Mouse (Mus musculus) forebrain, embryonic 13.5 days (tissue): Measurements from ENCODE around the gene Tmem210. TPM values are rescaled to one million over a fixed set of nuclear protein-coding genes. Genes with fewer than 3 reads are reported as not detected.
A peak's percentile ranks its signal among the peaks of the same experiment; 100 is the strongest.

Source experiments
- ATAC-seq: fragments of 200-750 bp; cut with Nextera tagmentation; 2 replicates; pipeline ENCODE4 v1.8.0; 2017
- H3K27ac ChIP-seq: fragments of 300-500 bp; sonication (generic); 2 replicates; pipeline ENCODE4 v1.5.1; 2015; ENCODE audit warnings: inconsistent platforms, mild to moderate bottlenecking, moderate library complexity
- H3K27me3 ChIP-seq: fragments of 300-500 bp; sonication (generic); 2 replicates; pipeline ENCODE4 v1.6.1; 2015; ENCODE audit warnings: mild to moderate bottlenecking, inconsistent platforms
- H3K36me3 ChIP-seq: fragments of 300-500 bp; sonication (generic); 2 replicates; pipeline ENCODE4 v1.6.1; 2015; ENCODE audit warnings: mild to moderate bottlenecking, inconsistent platforms; ENCODE audit not compliant: poor library complexity, severe bottlenecking
- H3K4me1 ChIP-seq: fragments of 300-500 bp; sonication (generic); 2 replicates; pipeline ENCODE4 v1.6.1; 2015; ENCODE audit warnings: inconsistent platforms
- H3K4me2 ChIP-seq: fragments of 300-500 bp; sonication (generic); 2 replicates; pipeline ENCODE4 v1.6.1; 2015; ENCODE audit warnings: inconsistent platforms, mild to moderate bottlenecking, moderate library complexity
- H3K4me3 ChIP-seq: fragments of 300-500 bp; sonication (generic); 2 replicates; pipeline ENCODE4 v1.5.1; 2015; ENCODE audit warnings: mild to moderate bottlenecking, inconsistent platforms
- H3K9ac ChIP-seq: fragments of 300-500 bp; sonication (generic); 2 replicates; pipeline ENCODE4 v1.6.1; 2015; ENCODE audit warnings: mild to moderate bottlenecking, inconsistent platforms
- H3K9me3 ChIP-seq: fragments of 300-500 bp; sonication (generic); replicated peaks from 2 replicates; pipeline ENCODE4 v1.6.1; 2016; ENCODE audit warnings: inconsistent platforms
- WGBS: fragments of 180-500 bp; shearing (Covaris S2); methylation state at CpG from one replicate; pipeline ENCODE4 v1.1.7; 2015; 5-methylcytosine and 5-hydroxymethylcytosine counted together
- polyA plus RNA-seq: library from polyadenylated mRNA; unstranded; fragments of >200 nt; fragmentation: Nextera tagmentation; extraction: Ambion mirVana; gene quantifications from 2 replicates; pipeline ENCODE4 v1.2.1, GENCODE M21; 2015

The Tmem210 gene
- polyA plus RNA-seq, 1 experiment from 2014 or later = not detected

DNA sequence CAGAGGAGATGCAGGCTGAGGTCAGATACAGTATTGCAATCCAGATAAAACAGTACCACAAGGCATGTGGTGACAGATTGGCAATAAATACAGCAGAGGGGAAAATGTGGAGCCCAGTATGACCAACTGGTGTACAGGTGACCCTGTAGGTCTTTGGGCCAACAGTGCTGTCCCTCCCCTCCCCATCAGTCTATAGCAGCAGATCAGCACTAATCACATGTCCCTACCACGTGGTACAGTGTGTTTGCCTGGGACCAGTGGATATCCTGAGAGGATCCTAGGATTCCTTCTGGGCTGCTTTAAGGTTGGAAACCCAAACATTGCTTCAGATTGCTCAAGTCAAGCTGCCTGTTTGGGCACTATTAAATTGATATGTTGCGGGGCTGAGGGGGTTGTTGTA is 45.6 kb downstream of the Tmem210 start:
- H3K9ac ChIP-seq = peak overlapping the region; percentile 92
- no peaks in the 10 kb centered on the region for H3K9me3 ChIP-seq
- no peaks in the 10 kb centered on the region for H3K27me3 ChIP-seq
- WGBS = 70% methylated on average over 2 of the region's 2 CpGs
- peak overlapping the region; percentile 97 for H3K4me2 ChIP-seq
- ATAC-seq = no peak
- peaks cover 48% of the 10 kb centered on the region for H3K36me3 ChIP-seq
- H3K27ac ChIP-seq = no peak overlapping the region
- peak overlapping the region; percentile 90 for H3K4me3 ChIP-seq
- peaks cover 21% of the 10 kb centered on the region for H3K4me1 ChIP-seq

DNA sequence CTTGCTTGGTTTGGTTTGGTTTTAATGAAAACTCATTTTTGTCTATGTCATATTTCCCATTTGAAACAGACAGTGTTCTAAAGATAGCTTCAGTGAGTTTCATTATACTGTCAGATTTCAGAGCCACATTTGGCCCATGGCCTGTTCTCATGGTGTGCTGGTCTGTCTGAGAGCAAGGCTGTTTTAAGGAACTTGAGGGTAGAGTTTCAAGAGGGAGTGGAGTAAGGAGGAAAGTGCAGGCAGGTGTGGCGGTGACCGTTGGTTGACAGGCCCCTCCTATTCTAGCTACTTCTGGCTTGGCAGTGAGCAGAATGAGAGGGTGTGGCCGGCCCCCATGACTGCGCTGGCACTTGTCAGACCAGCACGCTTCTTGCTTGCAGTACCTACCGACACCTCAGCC is 50.4 kb downstream of the Tmem210 start:
- no peak for ATAC-seq
- 96% methylated on average over 6 of the region's 6 CpGs for WGBS
- H3K27ac ChIP-seq = no peak overlapping the region
- H3K36me3 ChIP-seq = peaks cover 88% of the 10 kb centered on the region
- no peak overlapping the region for H3K4me3 ChIP-seq
- no peak overlapping the region for H3K4me2 ChIP-seq
- H3K4me1 ChIP-seq = peaks cover 8% of the 10 kb centered on the region
- no peaks in the 10 kb centered on the region for H3K9me3 ChIP-seq
- no peaks in the 10 kb centered on the region for H3K27me3 ChIP-seq
- no peak overlapping the region for H3K9ac ChIP-seq

Other genes with a start within 250 kb of the Tmem210 start
- gene Nsmf, start 233.8 kb upstream of the Tmem210 start, polyA plus RNA-seq = 125 and 129 TPM in 2 replicates
- gene Entpd8, start 207.8 kb upstream of the Tmem210 start, polyA plus RNA-seq = not detected in 2 replicates
- not detected in 2 replicates for gene Noxa1, start 193.0 kb upstream of the Tmem210 start, polyA plus RNA-seq
- 29.2 and 30.8 TPM in 2 replicates for gene Nrarp, start 107.4 kb upstream of the Tmem210 start, polyA plus RNA-seq
- 0.66 and 0.78 TPM in 2 replicates for gene Tor4a, start 91.3 kb upstream of the Tmem210 start, polyA plus RNA-seq
- gene Nelfb, start 76.7 kb upstream of the Tmem210 start, polyA plus RNA-seq = 95.4 and 104 TPM in 2 replicates
- gene Stpg3, start 73.5 kb upstream of the Tmem210 start, polyA plus RNA-seq = not detected in 2 replicates
- gene Fam166a, start 69.4 kb upstream of the Tmem210 start, polyA plus RNA-seq = 0.21 TPM in 1 of 2 replicates, not detected in the other
- gene Tubb4b, start 63.4 kb upstream of the Tmem210 start, polyA plus RNA-seq = 448 and 518 TPM in 2 replicates
- not detected in 2 replicates for gene Slc34a3, start 53.8 kb upstream of the Tmem210 start, polyA plus RNA-seq
- not detected in 2 replicates for gene Rnf224, start 51.4 kb upstream of the Tmem210 start, polyA plus RNA-seq
- gene Rnf208, start 45.9 kb upstream of the Tmem210 start, polyA plus RNA-seq = 43.1 and 43.2 TPM in 2 replicates
- gene Cysrt1, start 45.7 kb upstream of the Tmem210 start, polyA plus RNA-seq = 0.29 TPM in 1 of 2 replicates, not detected in the other
- 4.4 and 7.1 TPM in 2 replicates for gene AL732309.1, start 41.3 kb upstream of the Tmem210 start, polyA plus RNA-seq
- 19.4 and 20.3 TPM in 2 replicates for gene Tmem203, start 32.7 kb upstream of the Tmem210 start, polyA plus RNA-seq
- gene Tprn, start 25.5 kb upstream of the Tmem210 start, polyA plus RNA-seq = 9.7 and 10.8 TPM in 2 replicates
- 233 and 245 TPM in 2 replicates for gene Ssna1, start 15.7 kb upstream of the Tmem210 start, polyA plus RNA-seq
- 126 and 148 TPM in 2 replicates for gene Anapc2, start 15.7 kb upstream of the Tmem210 start, polyA plus RNA-seq
- 0.14 TPM in 1 of 2 replicates, not detected in the other for gene Lrrc26, start 1.8 kb downstream of the Tmem210 start, polyA plus RNA-seq
- gene Grin1, start 31.0 kb downstream of the Tmem210 start, polyA plus RNA-seq = 5.6 and 7.9 TPM in 2 replicates
- 59.2 and 63.2 TPM in 2 replicates for gene Man1b1, start 44.2 kb downstream of the Tmem210 start, polyA plus RNA-seq
- gene Dpp7, start 68.2 kb downstream of the Tmem210 start, polyA plus RNA-seq = 22.8 and 23.3 TPM in 2 replicates
- 2.2 and 3.5 TPM in 2 replicates for gene Uap1l1, start 77.5 kb downstream of the Tmem210 start, polyA plus RNA-seq
- 49.4 and 62.3 TPM in 2 replicates for gene Sapcd2, start 84.2 kb downstream of the Tmem210 start, polyA plus RNA-seq
- 0.68 and 0.98 TPM in 2 replicates for gene Entpd2, start 107.7 kb downstream of the Tmem210 start, polyA plus RNA-seq
- gene Npdc1, start 111.2 kb downstream of the Tmem210 start, polyA plus RNA-seq = 287 and 315 TPM in 2 replicates
- 0.08 TPM in 1 of 2 replicates, not detected in the other for gene Fut7, start 135.1 kb downstream of the Tmem210 start, polyA plus RNA-seq
- gene Abca2, start 140.6 kb downstream of the Tmem210 start, polyA plus RNA-seq = 5.7 and 8.2 TPM in 2 replicates
- 2.4 and 3.2 TPM in 2 replicates for gene Clic3, start 168.7 kb downstream of the Tmem210 start, polyA plus RNA-seq
- 62.0 and 65.9 TPM in 2 replicates for gene Paxx, start 172.9 kb downstream of the Tmem210 start, polyA plus RNA-seq
- 7.6 and 9.7 TPM in 2 replicates for gene Ptgds, start 181.9 kb downstream of the Tmem210 start, polyA plus RNA-seq
- gene Lcn12, start 205.8 kb downstream of the Tmem210 start, polyA plus RNA-seq = not detected in 2 replicates
- 97.9 and 103 TPM in 2 replicates for gene Fbxw5, start 212.6 kb downstream of the Tmem210 start, polyA plus RNA-seq
- 4.2 and 5.2 TPM in 2 replicates for gene C8g, start 213.6 kb downstream of the Tmem210 start, polyA plus RNA-seq